Mouse (Mus musculus) heart, embryonic 13.5 days (tissue): ENCODE results near the gene Spata22. TPM values are rescaled to one million over a fixed set of nuclear protein-coding genes. Genes with fewer than 3 reads are reported as not detected.
"Not testable (repeated sequence)": the region's sequence is repeated elsewhere in the genome, so short reads cannot be mapped to it uniquely, and the experiment has no call there.

Source experiments
- ATAC-seq: fragments of 200-750 bp; cut with Nextera tagmentation; 2 replicates; pipeline ENCODE4 v1.8.0; 2017; ENCODE audit warnings: moderate TSS enrichment; ENCODE audit not compliant: insufficient number of reproducible peaks, low FRiP score, low TSS enrichment; ENCODE audit errors: extremely low read depth
- H3K27ac ChIP-seq: fragments of 300-500 bp; sonication (generic); replicated peaks from 2 replicates; pipeline ENCODE4 v1.5.1; 2015; ENCODE audit warnings: moderate library complexity, mild to moderate bottlenecking, inconsistent platforms
- H3K27me3 ChIP-seq: fragments of 300-500 bp; sonication (generic); replicated peaks from 2 replicates; pipeline ENCODE4 v1.6.1; 2015; ENCODE audit warnings: mild to moderate bottlenecking, inconsistent platforms
- H3K36me3 ChIP-seq: fragments of 300-500 bp; sonication (generic); 2 replicates; pipeline ENCODE4 v1.6.1; 2015; ENCODE audit warnings: mild to moderate bottlenecking, inconsistent platforms
- H3K4me1 ChIP-seq: fragments of 300-500 bp; sonication (generic); 2 replicates; pipeline ENCODE4 v1.6.1; 2015; ENCODE audit warnings: inconsistent platforms
- H3K4me2 ChIP-seq: fragments of 300-500 bp; sonication (generic); 2 replicates; pipeline ENCODE4 v1.6.1; 2015; ENCODE audit warnings: inconsistent platforms, mild to moderate bottlenecking, moderate library complexity
- H3K4me3 ChIP-seq: fragments of 300-500 bp; sonication (generic); 2 replicates; pipeline ENCODE4 v1.5.1; 2015; ENCODE audit warnings: moderate library complexity, mild to moderate bottlenecking, inconsistent platforms
- H3K9ac ChIP-seq: fragments of 300-500 bp; sonication (generic); 2 replicates; pipeline ENCODE4 v1.6.1; 2015; ENCODE audit warnings: inconsistent platforms, mild to moderate bottlenecking, moderate library complexity
- H3K9me3 ChIP-seq: fragments of 300-500 bp; sonication (generic); 2 replicates; pipeline ENCODE4 v1.6.1; 2016; ENCODE audit warnings: inconsistent platforms
- WGBS: fragments of 180-500 bp; shearing (Covaris S2); methylation state at CpG from one replicate; pipeline ENCODE4 v1.1.7; 2015; ENCODE audit warnings: mixed read lengths; 5-methylcytosine and 5-hydroxymethylcytosine counted together
- polyA plus RNA-seq: library from polyadenylated mRNA; unstranded; fragments of >200 nt; fragmentation: Nextera tagmentation; extraction: Ambion mirVana; gene quantifications from 2 replicates; pipeline ENCODE4 v1.2.1, GENCODE M21; 2015

The Spata22 gene
- not detected in 2 replicates for polyA plus RNA-seq

- H3K4me1 ChIP-seq = no peaks in the 10 kb centered on the region
- no peak within 1 kb of the TSS for H3K4me3 ChIP-seq
- no peak for ATAC-seq
- H3K27ac ChIP-seq = no peak within 1 kb of the TSS
- WGBS = 67% methylated on average over 27 of the region's 27 CpGs
- no peak within 1 kb of the TSS for H3K9ac ChIP-seq
- no peak within 1 kb of the TSS for H3K4me2 ChIP-seq
- no peaks in the 10 kb centered on the region for H3K36me3 ChIP-seq
- no peaks in the 10 kb centered on the region for H3K27me3 ChIP-seq
- no peaks in the 10 kb centered on the region for H3K9me3 ChIP-seq
Observed at GRCm38 (mm10) chr11:73329442-73329841, at the start of gene Spata22, which contains the start of the genes Aspa and Gm49340. Gene Spata22 (plus strand): TSS chr11:73329741. Gene Aspa (minus strand): TSS chr11:73329596. Gene Gm49340 (plus strand): TSS chr11:73329741.

GRCm38 (mm10) chr11:73280710-73281109, 48.8 kb upstream of the Spata22 start:
- 0 out of 2 replicates have a peak overlapping the region, but pooled peaks have one; percentile 5 for H3K4me2 ChIP-seq
- H3K27me3 ChIP-seq = no peaks in the 10 kb centered on the region; the same call in 1 of the 2 replicates
- no peaks in the 10 kb centered on the region for H3K9me3 ChIP-seq
- peaks cover 25% of the 10 kb centered on the region for H3K4me1 ChIP-seq
- no peak overlapping the region for H3K27ac ChIP-seq
- H3K4me3 ChIP-seq = no peak overlapping the region
- WGBS = 34% methylated on average over 5 of the region's 5 CpGs
- no peaks in the 10 kb centered on the region for H3K36me3 ChIP-seq
- no peak for ATAC-seq
- H3K9ac ChIP-seq = no peak overlapping the region

- Histone ChIP-seq H3K4me2 (peak overlapping the region; percentile 70), H3K27me3 (no peaks in the 10 kb centered on the region; the same call in 1 of the 2 replicates), H3K4me3 (peak overlapping the region; percentile 47), H3K36me3 (no peaks in the 10 kb centered on the region), H3K27ac (no peak overlapping the region), H3K4me1 (peaks cover 25% of the 10 kb centered on the region), H3K9ac (peak overlapping the region; percentile 66), H3K9me3 (no peaks in the 10 kb centered on the region)
- WGBS = 5% methylated on average over 16 of the region's 16 CpGs
- no peak; the same call in 1 of the 2 replicates for ATAC-seq
Observed at GRCm38 (mm10) chr11:73281528-73282027, 48.0 kb upstream of the Spata22 start.

GRCm38 (mm10) chr11:73283369-73283768, 46.2 kb upstream of the Spata22 start:
- H3K27ac ChIP-seq = peak overlapping the region; percentile 56; the same call in 1 of the 2 replicates
- ATAC-seq = no peak
- no peaks in the 10 kb centered on the region for H3K36me3 ChIP-seq
- H3K4me3 ChIP-seq = no peak overlapping the region
- no peak overlapping the region for H3K4me2 ChIP-seq
- no peaks in the 10 kb centered on the region for H3K27me3 ChIP-seq
- peaks cover 25% of the 10 kb centered on the region for H3K4me1 ChIP-seq
- 35% methylated on average over 9 of the region's 9 CpGs for WGBS
- no peaks in the 10 kb centered on the region for H3K9me3 ChIP-seq
- no peak overlapping the region for H3K9ac ChIP-seq

GRCm38 (mm10) chr11:73283926-73284325, 45.6 kb upstream of the Spata22 start:
- H3K4me1 ChIP-seq = peaks cover 25% of the 10 kb centered on the region
- H3K36me3 ChIP-seq = no peaks in the 10 kb centered on the region
- no peak overlapping the region for H3K4me3 ChIP-seq
- no peak overlapping the region for H3K4me2 ChIP-seq
- ATAC-seq = no peak
- peak overlapping the region; percentile 56; the same call in 1 of the 2 replicates for H3K27ac ChIP-seq
- H3K9ac ChIP-seq = no peak overlapping the region
- no peaks in the 10 kb centered on the region for H3K27me3 ChIP-seq
- WGBS = 35% methylated on average over 1 of the region's 1 CpGs
- H3K9me3 ChIP-seq = no peaks in the 10 kb centered on the region

GRCm38 (mm10) chr11:73284351-73284750, 45.2 kb upstream of the Spata22 start:
- ATAC-seq = no peak
- peaks cover 24% of the 10 kb centered on the region for H3K4me1 ChIP-seq
- H3K27me3 ChIP-seq = no peaks in the 10 kb centered on the region
- no peak overlapping the region for H3K9ac ChIP-seq
- H3K4me2 ChIP-seq = no peak overlapping the region
- no peak overlapping the region for H3K4me3 ChIP-seq
- H3K9me3 ChIP-seq = no peaks in the 10 kb centered on the region
- no peaks in the 10 kb centered on the region for H3K36me3 ChIP-seq
- H3K27ac ChIP-seq = 0 out of 2 replicates have a peak overlapping the region, but pooled peaks have one; percentile 56

GRCm38 (mm10) chr11:73289621-73290020, 39.9 kb upstream of the Spata22 start:
- no peaks in the 10 kb centered on the region for H3K9me3 ChIP-seq
- WGBS = 56% methylated on average over 1 of the region's 1 CpGs
- no peak overlapping the region for H3K4me2 ChIP-seq
- no peaks in the 10 kb centered on the region for H3K27me3 ChIP-seq
- 0 out of 2 replicates have a peak, but pooled peaks cover 6% of the 10 kb centered on the region for H3K4me1 ChIP-seq
- no peak overlapping the region for H3K4me3 ChIP-seq
- H3K27ac ChIP-seq = no peak overlapping the region
- ATAC-seq = no peak
- no peaks in the 10 kb centered on the region for H3K36me3 ChIP-seq
- no peak overlapping the region for H3K9ac ChIP-seq

- no peak overlapping the region for H3K4me2 ChIP-seq
- H3K27me3 ChIP-seq = no peaks in the 10 kb centered on the region
- no peak for ATAC-seq
- H3K4me3 ChIP-seq = no peak overlapping the region
- no peak overlapping the region for H3K27ac ChIP-seq
- 49% methylated on average over 2 of the region's 2 CpGs for WGBS
- no peaks in the 10 kb centered on the region for H3K9me3 ChIP-seq
- H3K4me1 ChIP-seq = no peaks in the 10 kb centered on the region
- no peak overlapping the region for H3K9ac ChIP-seq
- no peaks in the 10 kb centered on the region for H3K36me3 ChIP-seq
Observed at GRCm38 (mm10) chr11:73303123-73303522, 26.4 kb upstream of the Spata22 start.

GRCm38 (mm10) chr11:73315961-73316360, 13.6 kb upstream of the Spata22 start:
- no peaks in the 10 kb centered on the region for H3K36me3 ChIP-seq
- H3K9me3 ChIP-seq = no peaks in the 10 kb centered on the region
- H3K27ac ChIP-seq = no peak overlapping the region
- no peak for ATAC-seq
- WGBS = 40% methylated on average over 3 of the region's 3 CpGs
- no peaks in the 10 kb centered on the region for H3K4me1 ChIP-seq
- H3K27me3 ChIP-seq = no peaks in the 10 kb centered on the region
- no peak overlapping the region for H3K4me2 ChIP-seq
- no peak overlapping the region for H3K4me3 ChIP-seq
- no peak overlapping the region for H3K9ac ChIP-seq

- H3K27me3 ChIP-seq, ATAC-seq, H3K9ac ChIP-seq, H3K27ac ChIP-seq, H3K36me3 ChIP-seq, H3K4me2 ChIP-seq, H3K9me3 ChIP-seq, H3K4me3 ChIP-seq, H3K4me1 ChIP-seq: not testable (repeated sequence)
- 58% methylated on average over 2 of the region's 2 CpGs for WGBS
Observed at GRCm38 (mm10) chr11:73318581-73318980, 11.0 kb upstream of the Spata22 start.

- ATAC-seq, H3K27ac ChIP-seq, H3K36me3 ChIP-seq, H3K4me3 ChIP-seq, H3K4me1 ChIP-seq, H3K27me3 ChIP-seq, H3K9ac ChIP-seq, H3K4me2 ChIP-seq, H3K9me3 ChIP-seq: not testable (repeated sequence)
- 76% methylated on average over 13 of the region's 13 CpGs for WGBS
Observed at GRCm38 (mm10) chr11:73321064-73321463, 8.5 kb upstream of the Spata22 start.
